Mouse (Mus musculus): ENCODE measurements around the gene Sart3.

Sart3 gene

DNA sequence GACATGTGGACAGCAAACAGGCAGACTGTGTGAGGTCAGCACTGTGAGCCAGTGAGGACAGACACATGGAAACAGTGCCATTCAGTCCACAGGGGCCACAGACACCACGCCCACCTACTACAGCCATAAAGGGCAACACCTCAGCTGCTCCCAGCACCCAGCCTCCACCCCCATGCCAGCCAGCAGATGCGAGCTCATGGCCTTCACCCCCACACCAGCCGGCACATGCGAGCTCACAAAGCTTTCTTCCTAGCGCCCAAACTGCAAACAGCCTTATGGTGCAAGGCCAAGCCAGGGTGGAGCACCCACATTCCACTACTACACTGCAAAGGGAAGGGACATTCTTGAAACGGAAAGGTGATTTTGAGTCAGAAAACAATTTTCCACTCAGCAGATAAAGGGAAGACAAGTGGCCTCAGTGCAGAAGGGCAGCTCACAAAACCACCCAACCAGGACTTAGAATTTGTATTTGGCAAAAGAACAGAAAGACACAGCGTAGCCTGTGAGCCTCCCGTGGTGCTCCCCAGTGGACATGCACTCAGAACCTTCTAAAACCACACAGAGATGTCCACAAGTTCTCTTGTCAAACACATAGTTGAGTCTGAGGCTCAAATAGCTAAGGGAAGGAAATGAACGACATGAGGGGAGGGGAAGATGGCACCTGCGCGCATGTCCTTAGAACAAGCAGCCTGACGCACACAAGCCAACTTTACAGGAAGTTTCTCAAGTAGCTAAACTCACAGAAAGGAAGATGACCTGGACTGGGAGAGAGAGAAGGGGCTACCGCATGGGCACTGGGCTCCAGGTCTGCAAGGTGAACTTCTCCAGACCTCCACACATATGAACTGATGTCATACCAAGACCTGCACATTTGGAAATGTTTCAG is 6.4 kb downstream of the Sart3 start:
- DNase-seq, result no peak

DNA sequence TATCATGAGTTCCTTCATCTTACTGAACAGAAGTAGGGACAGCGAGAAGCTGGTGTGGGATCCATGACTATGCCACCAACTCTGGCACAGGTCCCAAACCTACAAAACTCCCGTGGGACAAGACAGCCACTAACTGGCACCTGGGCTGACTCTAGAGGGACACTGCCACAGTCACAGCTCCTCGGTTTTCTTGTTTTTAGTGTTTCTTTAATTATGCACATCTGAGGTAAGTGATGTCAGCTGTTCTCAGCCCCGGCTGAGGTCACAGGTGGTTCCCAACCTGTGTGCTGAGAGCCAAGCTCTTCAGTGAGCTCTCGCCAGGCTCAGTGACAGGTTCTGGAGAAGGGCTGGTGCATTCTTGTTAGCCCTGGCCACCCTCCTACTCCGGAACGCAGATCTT is 7.9 kb downstream of the Sart3 start:
- no peak for DNase-seq

DNA sequence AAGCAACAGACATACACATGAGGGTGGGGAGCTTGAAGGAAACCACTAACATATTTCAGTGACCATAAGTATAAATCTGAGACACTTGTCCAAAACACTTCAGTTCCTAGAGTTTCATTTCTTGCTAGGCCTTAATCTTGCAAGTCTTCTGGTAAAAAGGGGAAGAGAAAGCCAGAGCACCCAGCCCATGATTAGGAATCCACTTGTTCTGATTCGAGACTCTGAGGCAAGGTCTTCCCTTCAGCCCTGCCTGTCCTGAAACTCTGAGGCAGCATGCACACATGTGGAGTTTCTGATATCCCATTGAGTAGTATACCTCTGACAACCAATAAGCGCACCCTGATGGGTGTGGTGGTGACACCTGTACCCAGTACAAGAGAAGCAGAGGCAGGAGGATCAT is 10.7 kb downstream of the Sart3 start:
- no peak for DNase-seq

DNA sequence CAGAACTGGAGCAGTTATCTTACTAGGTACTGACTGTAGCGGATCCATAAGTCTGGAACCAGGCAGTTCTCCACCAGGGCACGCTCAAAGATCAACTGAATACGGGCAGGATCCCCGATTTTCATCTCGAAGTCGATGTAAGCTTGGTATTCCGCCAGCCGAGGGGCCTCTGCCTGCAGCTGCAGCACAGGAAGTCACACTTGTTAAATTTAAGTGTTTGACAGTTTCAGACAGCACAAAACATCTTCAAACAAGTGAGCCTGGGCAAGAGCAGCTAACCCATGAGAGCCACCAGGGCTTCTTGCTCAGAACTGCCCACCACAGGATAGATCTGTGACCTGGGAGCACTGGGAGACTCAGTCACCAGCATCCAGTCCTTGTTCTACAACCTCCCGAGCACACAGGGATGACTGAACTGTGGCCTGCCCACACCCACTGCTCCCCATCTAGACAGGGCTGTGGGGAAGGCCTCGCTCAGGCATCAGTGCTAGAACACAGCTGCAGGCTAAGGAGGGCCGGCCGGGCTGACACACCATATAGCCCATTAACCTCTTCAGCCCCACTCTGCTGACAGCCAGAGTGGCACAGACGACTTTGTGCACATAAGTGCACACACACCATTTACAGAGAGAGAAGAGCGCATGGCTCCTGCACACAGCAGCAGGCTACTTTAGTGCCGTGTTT is 16.8 kb downstream of the Sart3 start:
- no peak for DNase-seq

DNA sequence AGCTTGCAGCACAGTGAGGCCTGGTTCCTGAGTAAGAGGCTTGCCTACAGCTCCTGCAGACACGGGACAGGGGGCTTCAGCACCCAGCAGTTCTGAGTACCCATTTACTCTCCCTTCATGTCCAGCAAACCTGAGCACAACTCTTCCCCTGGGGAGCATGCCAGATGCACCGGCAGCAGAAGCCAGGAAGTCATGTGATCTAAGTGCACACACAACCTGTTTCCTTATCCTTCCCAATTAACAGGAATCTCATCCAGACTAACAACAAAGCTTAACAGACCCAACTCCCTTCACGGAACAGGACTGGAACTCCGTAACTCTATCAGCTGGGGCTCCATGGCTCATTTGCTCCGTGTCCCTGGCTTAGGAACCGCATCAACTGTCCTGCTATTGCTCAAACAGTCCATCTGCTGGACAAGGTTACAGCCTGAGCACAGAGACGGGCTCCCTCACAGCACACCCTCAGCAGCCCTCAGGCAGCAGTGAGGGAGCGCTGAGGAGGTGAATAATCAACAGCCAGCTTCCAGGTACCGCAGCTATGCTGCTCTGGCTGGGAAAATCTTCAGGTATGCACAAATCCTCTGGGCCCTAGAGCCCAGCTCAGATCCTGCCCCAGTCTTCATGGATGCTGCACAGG is 20.7 kb downstream of the Sart3 start:
- no peak for DNase-seq

DNA sequence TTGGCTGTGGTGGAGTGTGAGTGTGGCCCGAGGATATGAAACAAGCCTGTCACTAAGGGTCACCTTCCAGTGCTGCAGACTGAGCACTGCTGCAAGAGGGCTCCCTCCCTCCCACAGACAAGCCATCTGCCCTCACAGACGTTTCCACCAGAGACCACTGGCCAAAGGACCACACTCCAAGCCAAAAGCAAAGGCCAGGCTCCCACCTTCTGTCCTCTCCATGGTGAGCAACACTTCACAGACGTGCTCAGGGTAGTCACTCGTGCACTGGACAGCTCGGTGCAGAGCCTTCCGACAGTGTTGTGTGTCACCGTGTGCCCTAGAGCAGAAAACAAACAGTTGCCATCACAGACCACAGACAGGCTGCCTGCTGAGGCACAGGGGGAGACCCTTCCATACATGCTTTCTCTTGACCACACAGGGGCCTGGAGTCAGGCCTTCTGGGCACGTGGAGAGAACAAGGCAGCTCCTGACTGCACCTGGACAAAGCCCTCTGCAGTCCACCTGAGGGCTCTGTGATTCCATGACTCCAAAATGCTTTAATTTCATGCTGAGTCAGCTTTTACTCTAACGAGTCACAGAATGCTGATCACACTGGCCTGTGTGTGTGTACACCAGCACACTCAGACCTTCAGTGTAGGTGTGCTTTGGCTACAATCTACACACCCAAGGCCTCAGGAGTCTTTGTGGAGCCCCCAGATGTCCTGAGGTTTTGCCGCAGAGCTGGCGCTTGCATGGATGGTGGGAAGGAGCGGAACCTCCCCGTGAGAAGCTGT is 23.6 kb downstream of the Sart3 start:
- no peak for DNase-seq

DNA sequence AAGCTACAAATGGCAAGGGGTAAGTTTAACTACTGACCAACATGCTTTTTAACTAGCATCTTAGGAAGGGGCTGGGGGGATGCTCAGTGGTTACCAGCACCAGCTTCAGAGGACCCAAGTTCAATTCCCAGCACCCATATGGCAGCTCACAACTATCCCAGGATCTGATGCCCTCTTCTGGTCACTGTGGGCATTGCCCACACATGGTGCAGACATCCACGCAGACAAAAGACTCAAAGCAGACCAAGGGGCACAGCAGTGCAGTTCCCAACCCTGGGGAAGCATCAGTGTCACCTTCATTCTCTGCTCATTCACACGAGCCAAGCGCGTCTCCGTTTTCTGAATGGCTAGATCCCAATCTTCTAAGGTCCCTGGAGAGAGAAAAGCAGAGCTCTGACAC is 24.7 kb downstream of the Sart3 start:
- no peak for DNase-seq

DNA sequence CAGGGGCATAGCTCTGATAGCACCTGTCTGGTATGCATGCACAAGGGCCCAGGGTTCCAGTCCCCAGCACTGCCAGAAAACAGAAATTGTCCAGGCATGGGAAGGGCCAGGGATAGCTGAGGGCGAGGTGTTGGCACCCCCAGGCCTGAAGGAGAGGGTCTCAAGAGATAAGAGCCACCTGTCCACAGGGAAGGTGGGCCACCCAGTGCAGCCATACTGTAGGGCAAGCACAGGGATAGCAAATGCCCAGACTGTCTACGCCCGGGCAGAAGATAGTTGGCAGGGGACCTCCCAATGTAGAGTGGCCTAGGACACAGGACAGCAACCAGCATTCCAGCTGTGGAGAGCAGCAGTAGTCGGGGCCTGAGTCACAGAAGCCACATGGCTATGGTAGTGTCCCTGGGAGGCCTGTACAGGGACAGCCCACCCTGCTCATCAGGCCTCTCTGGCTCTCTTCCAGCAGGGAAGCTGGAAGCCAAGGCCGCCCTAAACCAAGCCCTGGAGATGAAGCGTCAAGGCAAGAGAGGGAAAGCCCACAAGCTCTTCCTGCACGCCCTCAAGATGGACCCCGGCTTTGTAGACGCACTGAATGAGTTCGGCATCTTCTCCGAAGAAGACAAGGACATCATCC is 34.6 kb downstream of the Sart3 start:
- DNase-seq, result no peak

DNA sequence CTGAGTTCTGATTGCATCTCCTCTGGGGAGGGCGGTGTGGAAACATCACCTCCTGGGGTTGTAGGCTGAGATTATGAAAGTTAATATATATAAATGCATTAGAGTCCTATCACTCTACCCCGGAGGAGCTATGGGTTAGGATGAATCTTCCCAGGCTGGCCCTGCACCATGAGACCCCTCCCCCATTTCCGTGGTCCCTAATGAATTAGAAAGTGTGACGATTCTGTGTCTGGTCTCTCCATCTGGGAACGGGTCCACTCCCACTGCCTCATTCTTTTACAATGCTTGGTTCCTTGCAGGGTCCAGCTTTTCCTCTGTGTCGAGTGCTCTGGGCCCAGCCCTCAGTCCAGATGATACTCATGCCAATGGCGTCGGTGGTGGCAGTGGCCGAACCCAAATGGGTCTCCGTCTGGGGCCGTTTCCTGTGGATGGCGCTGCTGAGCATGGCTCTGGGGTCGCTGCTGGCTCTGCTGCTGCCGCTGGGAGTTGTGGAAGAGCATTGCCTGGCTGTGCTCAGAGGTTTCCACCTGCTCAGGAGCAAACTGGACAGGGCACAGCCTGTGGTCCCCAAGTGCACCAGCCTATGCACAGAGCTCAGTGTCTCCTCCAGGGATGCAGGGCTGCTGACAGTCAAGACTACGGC is 35.7 kb downstream of the Sart3 start:
- peak; percentile 47 for DNase-seq

DNA sequence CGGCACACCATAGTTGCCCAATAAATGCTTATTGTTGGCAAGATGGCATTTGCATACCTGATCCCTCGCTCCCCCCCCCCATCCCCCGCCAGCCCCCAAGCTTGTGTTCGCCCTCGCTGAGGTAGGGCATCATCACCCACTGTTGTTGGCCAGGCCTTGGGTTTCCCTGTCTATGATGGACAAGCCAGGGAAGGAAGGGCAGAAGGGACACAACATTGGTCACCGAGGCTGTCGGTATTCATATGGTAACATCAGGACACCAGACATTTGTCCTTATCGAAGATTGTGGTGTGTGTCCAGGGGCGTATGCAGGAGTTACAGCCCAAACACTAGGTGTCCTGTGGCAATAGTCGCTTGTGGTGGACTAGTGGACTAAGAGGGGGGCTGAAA is 36.2 kb downstream of the Sart3 start:
- no peak for DNase-seq

DNA sequence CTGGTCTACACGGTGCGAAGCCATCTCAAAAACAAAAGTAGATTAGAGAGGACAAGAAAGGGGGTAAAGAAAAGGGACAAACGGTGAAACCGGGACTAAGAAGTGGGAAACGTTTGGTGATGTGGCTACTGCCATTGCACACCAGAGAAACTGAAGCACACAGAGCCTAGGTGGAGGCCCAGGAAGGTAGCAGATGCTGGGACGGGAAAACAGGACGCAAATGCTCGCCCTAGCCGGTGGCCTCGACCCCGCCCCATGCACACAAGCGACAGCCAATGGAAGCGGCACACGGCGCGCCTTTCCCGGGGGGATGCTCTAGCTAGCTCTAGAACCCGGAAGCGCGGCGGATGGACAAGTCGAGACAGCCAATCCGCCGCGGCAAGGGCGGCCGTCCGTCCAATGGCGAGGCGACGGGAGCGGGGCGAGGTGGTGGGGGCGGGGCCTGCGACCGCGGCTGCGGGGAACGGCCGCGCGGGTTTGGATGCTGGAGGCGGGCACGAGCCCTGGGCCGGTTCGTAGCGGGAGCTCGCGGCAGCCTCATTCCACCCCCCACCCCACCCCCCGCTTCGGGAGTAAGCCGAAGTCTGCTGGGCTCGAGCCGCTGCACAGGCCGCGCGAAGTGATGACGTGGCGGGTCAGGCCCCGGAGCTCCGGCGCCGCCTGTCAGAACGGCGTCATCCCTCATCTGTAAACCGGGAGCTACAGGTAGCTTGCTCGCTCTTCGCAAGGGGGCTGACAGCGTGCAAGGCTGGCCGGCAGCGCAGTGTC is 36.8 kb downstream of the Sart3 start, which contains the start of gene Ficd:
TSS of gene Ficd (plus strand) at position 459 of the 768 bp plus-strand sequence.
- DNase-seq, result peak; percentile 95

DNA sequence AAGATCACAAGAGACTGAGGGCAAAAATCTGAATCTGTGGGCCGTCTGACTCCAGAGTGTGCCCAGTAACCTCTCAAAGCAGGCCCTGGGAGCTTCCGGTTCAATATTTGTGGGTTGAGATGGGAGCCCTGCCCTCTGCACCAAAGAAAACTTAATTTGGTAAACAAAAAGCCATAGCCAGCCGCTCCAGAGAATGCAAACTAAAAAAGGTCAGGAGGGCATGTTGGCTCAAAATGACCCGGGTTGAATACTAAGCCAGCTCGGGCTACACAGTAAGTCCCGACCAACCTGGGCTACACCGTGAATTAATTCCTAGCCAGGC is 37.3 kb downstream of the Sart3 start:
- no peak for DNase-seq

DNA sequence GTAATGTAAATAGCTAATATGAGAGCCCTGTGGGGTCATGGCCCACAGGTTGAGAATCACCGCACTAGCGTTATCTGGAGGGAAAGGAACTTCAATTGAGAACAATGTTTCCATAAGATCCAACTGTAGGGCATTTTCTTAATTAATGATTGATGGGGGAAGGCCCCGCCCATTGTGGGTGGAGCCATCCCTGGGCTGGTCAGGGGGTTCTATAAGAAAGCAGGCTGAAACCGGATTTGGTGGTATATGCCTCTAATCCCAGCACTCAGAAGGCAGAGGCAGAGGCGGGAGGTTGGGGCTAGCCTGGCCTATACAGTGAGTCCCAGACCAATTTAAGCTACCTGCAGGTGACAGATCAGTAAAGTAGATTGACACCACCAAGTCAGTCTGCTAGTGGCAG is 37.9 kb downstream of the Sart3 start:
- DNase-seq, result peak; percentile 31

DNA sequence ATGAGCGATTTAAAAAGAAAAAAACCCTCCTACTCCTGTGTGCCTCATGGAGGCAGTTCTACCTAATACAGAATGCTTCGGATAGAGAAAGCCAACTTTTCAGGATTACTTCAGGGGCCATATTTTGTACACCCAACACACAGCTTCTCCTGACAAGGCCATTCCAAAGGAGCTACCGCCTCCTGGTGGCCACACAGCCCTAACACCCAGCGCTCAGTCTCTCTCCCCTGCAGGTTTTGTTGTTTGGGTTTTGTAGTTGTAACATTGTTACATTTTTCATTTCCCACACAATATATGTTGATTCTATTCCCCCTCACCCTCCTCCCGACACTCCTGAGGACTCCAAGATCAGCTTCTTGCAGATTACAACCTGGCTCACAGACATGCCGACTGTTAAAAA is 40.1 kb downstream of the Sart3 start:
- DNase-seq, result peak; percentile 84

DNA sequence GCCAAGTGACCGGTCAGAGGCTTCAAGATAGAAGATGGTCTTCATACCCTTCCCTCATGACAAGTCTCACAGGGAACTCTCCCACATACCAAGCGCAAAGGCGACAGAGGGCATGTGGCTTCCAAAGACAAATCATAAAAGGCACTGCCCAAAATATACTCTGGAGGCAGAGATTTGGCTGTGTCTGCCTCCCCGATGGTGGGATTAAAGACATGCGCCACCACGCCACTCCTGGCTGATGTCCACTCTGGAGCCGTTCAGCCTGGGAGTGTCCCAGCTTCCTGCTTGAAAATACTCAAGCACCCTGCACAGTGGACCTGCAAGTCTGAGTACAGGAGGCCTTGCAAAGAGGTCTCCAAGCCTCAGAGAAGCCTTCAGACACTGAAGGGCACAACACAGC is 41.1 kb downstream of the Sart3 start:
- DNase-seq, result no peak

DNA sequence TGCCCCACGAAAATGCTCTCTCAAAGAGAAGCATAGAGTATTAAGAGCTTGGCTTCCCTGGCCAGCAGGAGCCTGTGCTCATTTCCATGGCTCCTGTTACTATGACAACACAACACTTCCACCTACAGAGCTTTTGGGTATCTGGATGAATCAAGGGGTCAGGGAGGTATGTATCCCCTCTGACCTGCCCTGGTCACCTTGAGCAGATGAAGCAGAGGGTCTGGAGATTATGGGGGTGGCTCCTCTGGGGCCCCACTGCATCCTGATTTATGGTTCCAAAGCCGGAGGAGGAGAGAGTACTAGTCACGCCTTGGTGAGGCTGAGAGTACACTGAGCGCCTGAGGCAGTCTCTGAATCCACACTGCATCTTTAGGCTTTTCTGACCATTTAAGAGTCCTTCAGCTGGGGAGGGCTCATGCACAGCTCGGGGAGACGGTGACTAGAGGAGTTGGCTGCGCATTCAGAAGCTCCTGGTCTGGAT is 41.6 kb downstream of the Sart3 start:
- no peak for DNase-seq

DNA sequence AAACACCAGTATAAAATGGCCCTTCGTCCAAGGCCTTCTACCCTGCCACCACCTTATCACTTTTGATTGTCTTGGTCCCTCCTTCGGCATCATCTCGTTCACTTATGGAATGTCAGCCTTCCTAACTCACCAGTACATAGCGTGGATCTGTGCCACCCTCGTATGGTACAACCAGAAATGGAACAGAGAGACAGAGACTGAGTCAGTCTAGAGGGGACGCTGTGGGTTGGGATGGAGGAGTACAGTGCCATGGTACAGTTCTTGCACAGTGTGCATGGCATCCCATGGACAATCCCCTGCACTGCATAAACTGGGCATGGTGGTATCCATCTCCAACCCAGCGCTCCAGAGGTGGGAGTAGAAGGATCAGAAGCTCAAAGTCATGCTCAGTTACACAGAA is 43.6 kb downstream of the Sart3 start:
- DNase-seq, result no peak

DNA sequence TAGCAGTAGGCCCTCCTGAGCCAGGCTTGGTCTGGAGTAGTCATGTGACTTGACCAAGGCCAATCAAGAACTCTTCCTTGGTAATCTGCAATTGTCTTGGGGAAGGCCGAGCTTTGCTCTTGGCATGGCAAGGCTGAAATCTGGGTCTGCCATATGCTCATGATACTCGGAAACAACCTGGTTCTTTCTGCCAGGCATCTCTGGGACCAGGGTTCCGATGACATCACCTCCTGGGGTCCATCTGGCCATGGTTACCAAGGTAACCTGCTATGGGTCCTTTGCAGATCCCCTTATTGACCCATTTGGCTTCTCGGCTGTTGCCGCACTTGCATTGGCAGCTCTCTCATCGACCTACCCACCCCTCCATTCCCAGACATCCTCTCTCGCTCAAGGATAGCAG is 44.3 kb downstream of the Sart3 start:
- DNase-seq, result no peak

DNA sequence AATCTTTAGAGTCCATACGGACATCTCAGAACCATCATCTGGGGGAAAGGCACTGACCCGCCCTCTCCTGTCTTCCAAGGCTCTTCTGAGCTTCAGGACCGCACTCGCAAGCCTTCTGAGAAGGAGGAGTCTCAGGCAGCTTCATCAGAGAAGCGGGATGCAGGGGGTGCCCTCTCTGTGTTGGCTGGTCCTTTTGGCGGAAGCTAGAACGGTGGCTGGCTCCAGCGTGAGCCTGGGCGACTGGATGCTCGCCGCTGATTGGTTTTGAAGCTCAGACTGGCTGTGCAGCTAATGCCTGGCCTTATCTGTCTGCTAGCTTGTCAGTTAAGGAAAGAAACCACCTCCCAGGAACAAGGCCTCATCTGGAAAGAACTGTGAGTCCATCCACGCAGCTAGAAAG is 45.1 kb downstream of the Sart3 start:
- DNase-seq, result no peak

DNA sequence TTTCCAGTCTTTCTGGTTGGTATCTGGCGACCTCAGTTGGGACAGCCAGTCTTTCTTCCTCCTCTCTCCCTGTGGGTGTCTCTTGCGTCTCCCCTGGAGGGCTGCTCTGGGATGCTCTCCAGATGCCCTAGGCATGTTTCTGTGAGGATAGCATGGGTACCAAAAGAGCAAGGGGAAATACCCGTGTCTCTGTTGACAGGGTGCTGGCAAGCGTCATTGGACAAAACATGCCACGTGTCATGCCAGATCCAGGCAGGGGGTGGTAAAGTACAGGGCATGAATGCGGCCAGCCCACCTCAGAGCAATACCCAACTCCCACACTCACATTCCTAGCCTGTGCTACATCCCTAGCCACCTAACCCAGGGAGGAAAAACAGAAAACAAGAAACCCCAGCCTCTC is 45.7 kb downstream of the Sart3 start:
- no peak for DNase-seq

DNA sequence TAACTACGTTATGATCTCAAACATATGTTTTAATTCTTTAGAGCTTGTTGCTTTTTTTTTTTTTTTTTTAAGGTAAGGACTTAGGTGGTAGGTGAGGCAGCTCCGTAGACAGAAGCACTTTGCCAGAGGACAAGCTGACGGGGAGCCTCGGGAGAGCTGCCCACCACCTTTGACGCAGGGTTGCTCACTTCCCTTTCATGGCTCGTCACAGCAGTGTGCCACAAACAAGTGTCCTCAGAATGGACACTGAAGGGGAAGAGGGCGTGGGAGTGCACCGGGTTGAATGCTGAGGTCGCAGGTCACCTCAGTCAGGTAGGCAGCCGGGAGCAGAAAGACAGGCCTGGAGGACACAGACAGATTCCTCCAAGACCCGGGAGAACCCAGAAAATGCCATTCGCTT is 46.9 kb downstream of the Sart3 start:
- no peak for DNase-seq
